Mouse (Mus musculus): ENCODE results near the gene Slc25a22. TPM values are rescaled to one million over a fixed set of nuclear protein-coding genes. Genes with fewer than 3 reads are reported as not detected.

Slc25a22 gene
- total and polyA plus RNA-seq, 2 experiments from 2014 or later, result 87.3 to 126 TPM

DNA sequence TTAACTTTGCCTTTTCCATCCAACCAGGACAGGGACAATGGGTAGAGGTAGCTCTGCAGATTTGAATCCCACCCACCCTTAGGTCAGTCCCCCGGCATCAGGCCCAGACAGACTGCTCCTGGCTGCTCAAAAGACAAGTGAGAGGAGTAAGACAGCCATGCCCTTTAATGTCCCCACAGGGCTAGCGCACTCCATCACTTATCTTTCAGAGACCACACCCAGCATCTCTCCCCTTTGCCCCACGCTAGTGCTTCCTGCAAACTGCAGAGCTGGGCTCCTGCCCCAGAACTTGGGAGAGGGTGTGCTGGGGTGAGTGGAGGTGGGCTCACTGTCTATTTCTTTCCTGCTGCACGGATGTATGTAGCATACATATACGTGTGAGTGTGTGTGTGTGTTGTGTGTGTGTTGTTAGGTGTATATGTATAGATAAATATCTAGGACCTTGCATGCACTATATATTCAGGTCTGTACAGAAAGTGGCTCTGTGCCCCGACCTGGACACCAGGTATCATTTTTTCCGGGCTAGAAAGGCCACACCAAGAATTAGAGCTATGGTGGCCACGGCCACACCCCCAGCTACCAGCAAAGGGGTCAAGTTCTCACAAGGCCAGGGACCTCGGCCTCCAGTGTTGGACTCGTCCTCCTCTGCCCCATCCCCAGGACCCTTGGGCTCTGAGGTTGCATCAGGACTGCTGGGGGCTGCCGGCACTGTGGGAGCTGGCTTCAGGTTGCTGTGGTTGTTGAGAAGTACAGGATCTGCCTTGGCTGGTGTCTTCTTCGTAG is 10.6 kb downstream of the Slc25a22 start:
- TF ChIP-seq CTCF (IDR thresholded peaks at IDR 0.05; ENCODE audit: low read depth), result no peak
- no peak for ATAC-seq
- Histone ChIP-seq H3K36me3 (ENCODE audit: insufficient read depth, low read length) (peaks cover 14% of the 10 kb centered on the region; the same call in 1 of the 2 replicates), H3K4me2 (ENCODE audit: low read depth, low read length) (no peak overlapping the region), H3K9ac (replicated peaks; ENCODE audit: low read length) (no peak overlapping the region), H3K27me3 (ENCODE audit: insufficient read depth, low read length) (no peaks in the 10 kb centered on the region), H3K9me3 (ENCODE audit: low read length) (no peaks in the 10 kb centered on the region), H3K4me1 (ENCODE audit: insufficient read depth, low read length) (no peaks in the 10 kb centered on the region), H3K27ac (no peak overlapping the region), H3K4me3 (ENCODE audit: low read length) (no peak overlapping the region)
- DNase-seq (ENCODE audit: low spot score), result no peak
- WGBS, result 87% methylated on average over 12 of the region's 12 CpGs

DNA sequence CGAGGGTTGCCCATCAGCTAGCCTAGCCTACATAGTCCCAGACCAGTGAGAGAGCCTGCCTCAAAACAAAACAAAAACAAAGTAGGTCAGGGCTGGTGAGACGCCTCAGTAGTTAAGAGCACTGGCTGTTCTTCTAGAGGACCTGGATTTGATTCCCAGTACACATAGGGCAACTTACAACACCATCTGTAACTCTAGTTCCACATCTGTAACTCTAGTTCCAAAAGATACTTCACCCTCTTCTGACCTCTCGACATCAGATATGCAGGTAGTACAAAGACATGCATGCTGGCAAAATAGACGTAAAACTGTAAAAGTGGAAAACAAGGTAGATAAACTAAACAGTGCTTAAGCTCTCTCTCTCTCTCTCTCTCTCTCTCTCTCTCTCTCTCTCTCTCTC is 13.9 kb downstream of the Slc25a22 start:
- no peak for DNase-seq (ENCODE audit: low spot score)
- Histone ChIP-seq H3K36me3 (ENCODE audit: insufficient read depth, low read length) (no peaks in the 10 kb centered on the region), H3K27me3 (ENCODE audit: insufficient read depth, low read length) (no peaks in the 10 kb centered on the region), H3K9ac (replicated peaks; ENCODE audit: low read length) (no peak overlapping the region), H3K4me1 (ENCODE audit: insufficient read depth, low read length) (no peaks in the 10 kb centered on the region), H3K4me2 (ENCODE audit: low read depth, low read length) (no peak overlapping the region), H3K9me3 (ENCODE audit: low read length) (no peaks in the 10 kb centered on the region), H3K27ac (no peak overlapping the region), H3K4me3 (ENCODE audit: low read length) (no peak overlapping the region)
- TF ChIP-seq CTCF (IDR thresholded peaks at IDR 0.05; ENCODE audit: low read depth), result no peak
- WGBS, result 79% methylated on average over 4 of the region's 4 CpGs
- ATAC-seq, result no peak

DNA sequence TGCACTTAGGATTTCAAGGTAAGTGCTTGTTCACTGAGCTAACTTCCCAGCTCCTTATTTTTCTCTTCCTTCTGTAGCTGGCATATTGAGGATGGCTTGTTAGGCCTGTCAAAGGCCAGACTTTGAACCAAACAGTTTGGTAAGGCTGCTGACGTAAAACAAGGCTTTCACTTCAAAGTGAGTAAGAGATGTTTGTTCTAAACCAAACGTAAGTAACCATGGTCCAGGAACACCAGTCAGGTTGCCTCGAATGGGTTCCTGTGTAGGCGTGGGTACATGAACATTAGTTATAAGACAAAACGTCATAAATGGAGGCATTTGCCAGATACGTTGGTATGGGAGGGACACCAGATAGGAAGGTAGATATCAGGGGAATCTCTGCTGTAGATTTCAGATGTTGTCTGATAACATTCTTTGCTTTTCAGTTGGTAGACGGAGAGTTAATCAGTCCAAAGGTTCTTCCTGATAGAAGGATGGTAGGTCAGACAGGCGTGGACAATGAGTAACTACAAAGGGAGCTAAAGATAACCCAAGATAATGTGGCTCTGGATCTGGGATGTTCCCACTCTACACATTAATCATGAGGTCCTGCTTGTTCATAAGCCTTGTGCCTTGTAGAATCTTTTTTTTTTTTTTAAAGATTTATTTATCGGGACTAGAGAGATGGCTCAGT is 17.5 kb downstream of the Slc25a22 start:
- Histone ChIP-seq H3K9me3 (ENCODE audit: low read length) (no peaks in the 10 kb centered on the region), H3K27me3 (ENCODE audit: insufficient read depth, low read length) (no peaks in the 10 kb centered on the region), H3K4me3 (ENCODE audit: low read length) (no peak overlapping the region), H3K36me3 (ENCODE audit: insufficient read depth, low read length) (no peaks in the 10 kb centered on the region), H3K4me2 (ENCODE audit: low read depth, low read length) (no peak overlapping the region), H3K9ac (replicated peaks; ENCODE audit: low read length) (no peak overlapping the region), H3K4me1 (ENCODE audit: insufficient read depth, low read length) (no peaks in the 10 kb centered on the region), H3K27ac (no peak overlapping the region)
- DNase-seq (ENCODE audit: low spot score) (no peak), ATAC-seq (no peak)
- WGBS, result 86% methylated on average over 9 of the region's 9 CpGs
- TF ChIP-seq CTCF (IDR thresholded peaks at IDR 0.05; ENCODE audit: low read depth), result no peak

DNA sequence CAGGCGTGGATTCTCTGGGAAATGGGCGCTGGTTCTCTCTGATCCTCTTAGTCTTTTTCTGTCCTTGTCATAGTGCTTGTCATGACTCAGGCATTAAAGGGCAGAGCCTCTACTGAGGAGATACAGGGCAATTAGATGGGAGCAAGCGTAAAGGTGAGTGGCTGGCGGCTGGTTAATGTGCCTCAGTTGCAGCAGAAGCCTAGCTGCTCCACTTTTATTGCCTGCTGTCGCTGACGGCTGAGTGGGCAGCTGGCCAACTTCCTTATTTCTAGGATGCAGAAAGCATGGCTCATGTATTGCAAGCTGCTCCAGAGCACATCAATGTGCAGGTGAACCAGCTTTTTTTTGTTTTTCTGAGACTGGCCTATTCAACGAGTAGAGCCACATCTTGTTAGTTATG is 18.7 kb downstream of the Slc25a22 start:
- H3K9me3 ChIP-seq (ENCODE audit: low read length), result no peaks in the 10 kb centered on the region
- no peak overlapping the region for H3K27ac ChIP-seq
- no peak overlapping the region for H3K4me3 ChIP-seq (ENCODE audit: low read length)
- DNase-seq (ENCODE audit: low spot score) (peak; percentile 33), ATAC-seq (no peak)
- no peaks in the 10 kb centered on the region for H3K36me3 ChIP-seq (ENCODE audit: insufficient read depth, low read length)
- no peak overlapping the region for H3K9ac ChIP-seq (replicated peaks; ENCODE audit: low read length)
- 62% methylated on average over 7 of the region's 7 CpGs for WGBS
- TF ChIP-seq CTCF (IDR thresholded peaks at IDR 0.05; ENCODE audit: low read depth), result no peak
- no peak overlapping the region for H3K4me2 ChIP-seq (ENCODE audit: low read depth, low read length)
- no peaks in the 10 kb centered on the region for H3K4me1 ChIP-seq (ENCODE audit: insufficient read depth, low read length)
- H3K27me3 ChIP-seq (ENCODE audit: insufficient read depth, low read length), result no peaks in the 10 kb centered on the region

DNA sequence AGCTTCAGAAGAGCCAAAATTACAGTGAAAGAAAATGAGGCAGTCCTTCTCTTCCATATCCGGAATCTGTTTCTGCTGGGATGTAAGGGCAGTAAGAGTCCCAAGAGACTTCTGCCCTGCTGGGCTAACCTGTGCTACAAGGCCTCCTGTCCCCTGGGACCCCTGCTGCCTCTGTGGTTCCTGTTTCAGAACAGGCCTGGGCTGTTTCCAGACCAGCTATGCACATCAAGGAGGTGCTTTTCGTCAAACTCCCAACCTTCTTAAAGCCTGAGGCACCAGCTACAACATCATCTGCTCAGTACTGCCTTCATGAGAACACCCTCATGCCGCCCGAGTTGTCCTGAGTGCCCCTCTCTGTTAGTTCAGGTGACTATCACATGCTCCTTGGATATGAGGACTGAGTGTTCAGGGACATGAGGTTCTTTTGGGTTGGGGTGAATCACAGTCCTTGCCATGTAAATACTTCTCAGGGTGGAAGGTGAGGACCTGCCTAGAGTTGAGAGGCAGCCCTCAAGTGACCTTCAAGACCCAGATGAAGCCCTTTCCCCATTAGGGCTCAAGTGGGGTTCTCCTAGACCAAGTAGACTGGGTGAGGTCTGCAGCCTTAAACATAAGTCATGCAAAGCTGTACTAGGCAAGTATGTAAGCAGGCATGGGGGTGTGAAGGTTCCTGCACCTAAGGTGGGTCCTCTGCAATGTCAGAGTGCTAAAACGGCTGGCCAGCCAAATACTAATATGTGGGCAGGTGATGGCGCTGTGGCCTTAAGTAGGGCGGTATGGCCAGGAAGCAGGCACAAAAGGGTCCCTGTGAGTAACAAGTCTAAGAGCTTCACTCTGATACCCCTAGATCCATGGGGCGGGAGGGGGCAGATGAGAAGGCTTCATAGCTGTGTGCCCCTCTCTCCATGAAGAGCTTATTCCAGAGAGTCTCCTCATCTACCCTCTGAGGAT is 19.7 kb downstream of the Slc25a22 start:
- Histone ChIP-seq H3K4me2 (ENCODE audit: low read depth, low read length) (no peak overlapping the region), H3K27ac (no peak overlapping the region), H3K9me3 (ENCODE audit: low read length) (no peaks in the 10 kb centered on the region), H3K4me3 (ENCODE audit: low read length) (no peak overlapping the region), H3K4me1 (ENCODE audit: insufficient read depth, low read length) (no peaks in the 10 kb centered on the region), H3K27me3 (ENCODE audit: insufficient read depth, low read length) (no peaks in the 10 kb centered on the region), H3K36me3 (ENCODE audit: insufficient read depth, low read length) (no peaks in the 10 kb centered on the region), H3K9ac (replicated peaks; ENCODE audit: low read length) (no peak overlapping the region)
- DNase-seq (ENCODE audit: low spot score) (no peak), ATAC-seq (no peak)
- 73% methylated on average over 8 of the region's 8 CpGs for WGBS
- peak; percentile 27 for TF ChIP-seq CTCF (IDR thresholded peaks at IDR 0.05; ENCODE audit: low read depth)

DNA sequence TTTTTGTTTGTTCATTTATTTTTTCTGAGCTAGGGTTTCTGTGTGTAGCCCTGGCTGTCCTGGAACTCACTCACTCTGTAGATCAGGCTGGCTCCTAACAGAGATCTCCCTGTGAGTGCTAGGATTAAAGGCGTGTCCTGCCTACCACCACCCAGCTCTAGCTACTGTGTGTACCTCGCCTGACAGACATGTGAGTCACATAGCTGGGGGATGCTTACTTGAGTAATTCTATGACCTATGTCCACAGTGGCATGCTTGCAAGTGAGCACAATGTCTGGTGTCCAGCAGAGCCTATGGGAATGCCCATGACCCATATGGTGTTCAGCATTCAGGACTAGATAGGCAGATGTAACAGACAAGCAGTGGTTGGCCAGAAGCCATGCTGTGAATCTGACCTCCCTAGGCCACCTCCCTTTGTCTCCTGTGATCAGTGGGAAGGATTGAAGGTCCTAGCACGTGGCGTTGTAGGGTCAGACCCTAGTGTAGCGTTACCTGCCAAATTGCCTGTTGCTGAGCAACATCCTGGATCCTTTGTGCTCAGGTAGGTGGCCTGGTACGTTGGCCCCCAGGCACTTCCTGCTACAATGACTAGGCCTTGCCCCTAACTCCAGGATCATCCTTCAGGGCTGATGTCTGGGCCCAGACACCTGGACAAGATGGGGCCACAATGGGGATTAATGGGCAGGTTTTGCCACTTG is 21.4 kb downstream of the Slc25a22 start:
- no peak for TF ChIP-seq CTCF (IDR thresholded peaks at IDR 0.05; ENCODE audit: low read depth)
- Histone ChIP-seq H3K27me3 (ENCODE audit: insufficient read depth, low read length) (no peaks in the 10 kb centered on the region), H3K4me1 (ENCODE audit: insufficient read depth, low read length) (no peaks in the 10 kb centered on the region), H3K36me3 (ENCODE audit: insufficient read depth, low read length) (no peaks in the 10 kb centered on the region), H3K9ac (replicated peaks; ENCODE audit: low read length) (no peak overlapping the region), H3K4me2 (ENCODE audit: low read depth, low read length) (no peak overlapping the region), H3K9me3 (ENCODE audit: low read length) (no peaks in the 10 kb centered on the region), H3K4me3 (ENCODE audit: low read length) (no peak overlapping the region), H3K27ac (no peak overlapping the region)
- DNase-seq (ENCODE audit: low spot score) (no peak), ATAC-seq (no peak)
- WGBS, result 63% methylated on average over 6 of the region's 6 CpGs

Data from hindbrain, postnatal 0 days (tissue).